Mouse (Mus musculus): ENCODE measurements at regions not wholly inside any gene's neighbourhood (a gene's known extent, or its start where the extent isn't known, plus 50 kb on each side); places are given as distances from the start of the nearest gene placed in this dataset.
"Not testable (repeated sequence)": the region's sequence is repeated elsewhere in the genome, so short reads cannot be mapped to it uniquely, and the experiment has no call there.

DNA sequence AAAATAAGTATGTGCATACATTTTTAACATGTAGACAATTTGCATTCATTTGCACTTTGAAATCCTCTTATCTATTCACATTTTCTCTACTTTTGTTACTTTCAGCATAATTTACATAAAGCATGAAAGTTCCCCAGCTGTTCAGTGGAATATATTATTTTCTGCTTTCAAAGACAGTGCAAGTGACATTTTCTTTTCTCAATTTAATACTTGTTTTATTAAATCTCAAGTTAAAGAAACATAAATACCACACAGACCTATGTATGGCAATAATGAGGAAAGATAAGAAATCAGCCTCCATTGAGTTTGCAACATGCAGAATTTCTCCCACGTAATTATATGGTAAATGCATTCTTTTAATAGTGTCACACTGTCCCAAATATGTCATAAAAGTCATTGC lies 1168.1 kb upstream of the Gje1 start:
- no peaks in the 10 kb centered on the region for H3K4me1 ChIP-seq
- H3K36me3 ChIP-seq (ENCODE audit: poor library complexity, severe bottlenecking): no peaks in the 10 kb centered on the region
- H3K9ac ChIP-seq: no peak overlapping the region
- no peak overlapping the region for H3K4me3 ChIP-seq
- 57% methylated on average over 1 of the region's 1 CpGs for WGBS
- H3K27ac ChIP-seq: no peak overlapping the region
- H3K27me3 ChIP-seq: no peaks in the 10 kb centered on the region
- peak; percentile 77; the same call in 1 of the 2 replicates for ATAC-seq
- no peaks in the 10 kb centered on the region for H3K9me3 ChIP-seq (replicated peaks)
- no peak overlapping the region for H3K4me2 ChIP-seq

DNA sequence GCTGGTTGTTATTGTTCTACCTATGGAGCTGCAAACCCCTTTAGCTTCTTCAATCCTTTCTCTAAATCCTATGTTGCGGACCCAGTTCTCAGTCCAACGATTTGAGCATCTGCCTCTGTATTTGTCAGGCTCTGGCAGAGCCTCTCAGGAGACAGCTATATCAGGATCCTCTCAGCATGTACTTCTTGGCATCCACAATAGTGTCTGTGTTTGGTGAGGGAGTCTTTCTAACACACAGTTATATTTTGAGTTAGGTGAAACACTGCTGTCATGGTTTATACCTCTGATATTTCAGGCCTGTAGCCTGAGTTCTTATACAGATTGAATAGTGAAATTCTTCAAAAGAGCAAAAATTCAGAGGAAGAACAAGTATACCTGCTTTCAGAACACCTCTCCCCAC lies 1150.0 kb upstream of the Gje1 start:
- H3K4me2 ChIP-seq: no peak overlapping the region
- H3K4me3 ChIP-seq: no peak overlapping the region
- no peaks in the 10 kb centered on the region for H3K27me3 ChIP-seq
- no peak for ATAC-seq
- WGBS: 83% methylated on average over 2 of the region's 2 CpGs
- H3K4me1 ChIP-seq: no peaks in the 10 kb centered on the region
- H3K9me3 ChIP-seq (replicated peaks): no peaks in the 10 kb centered on the region
- H3K27ac ChIP-seq: no peak overlapping the region
- H3K9ac ChIP-seq: no peak overlapping the region
- no peaks in the 10 kb centered on the region for H3K36me3 ChIP-seq (ENCODE audit: poor library complexity, severe bottlenecking)

- Histone ChIP-seq H3K27ac (no peak overlapping the region), H3K9me3 (replicated peaks) (no peaks in the 10 kb centered on the region)
- peak; percentile 43; the same call in 1 of the 2 replicates for ATAC-seq
These were observed 1148.9 kb upstream of the Gje1 start for GRCm38 (mm10) chr10:15866931-15867330.

GRCm38 (mm10) chr10:15841381-15841780 lies 1123.4 kb upstream of the Gje1 start:
- Histone ChIP-seq H3K4me1 (no peaks in the 10 kb centered on the region), H3K36me3 (ENCODE audit: poor library complexity, severe bottlenecking) (no peaks in the 10 kb centered on the region), H3K4me2 (no peak overlapping the region), H3K9ac (no peak overlapping the region), H3K9me3 (replicated peaks) (no peaks in the 10 kb centered on the region), H3K4me3 (no peak overlapping the region), H3K27ac (no peak overlapping the region), H3K27me3 (no peaks in the 10 kb centered on the region)
- ATAC-seq: no peak
- WGBS: 78% methylated on average over 3 of the region's 3 CpGs

More at GRCm38 (mm10) chr10:15866931-15867330, 1148.9 kb upstream of the Gje1 start:
- Histone ChIP-seq H3K36me3 (ENCODE audit: poor library complexity, severe bottlenecking) (no peaks in the 10 kb centered on the region), H3K9ac (no peak overlapping the region), H3K4me2 (no peak overlapping the region), H3K4me1 (no peaks in the 10 kb centered on the region), H3K4me3 (no peak overlapping the region), H3K27me3 (no peaks in the 10 kb centered on the region)

DNA sequence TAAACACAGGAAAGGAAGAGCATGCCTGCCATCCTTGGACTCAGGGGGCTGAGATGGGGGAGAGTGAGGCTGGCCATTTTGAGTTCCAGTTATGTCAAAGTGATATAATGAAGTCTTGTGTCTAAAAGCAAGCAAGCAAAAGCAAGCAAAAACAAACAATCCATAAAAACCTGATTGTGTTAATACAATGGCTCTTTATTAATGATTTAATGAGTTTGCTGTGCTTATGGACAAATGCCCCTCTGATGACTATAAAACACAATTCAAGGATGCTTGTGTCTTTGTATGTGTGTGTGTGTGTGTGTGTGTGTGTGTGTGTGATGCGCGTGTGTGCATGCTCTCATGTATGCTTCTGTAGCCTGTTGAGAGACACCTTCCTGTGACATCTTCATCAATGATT lies 1114.3 kb upstream of the Gje1 start:
- Histone ChIP-seq H3K4me3 (no peak overlapping the region), H3K36me3 (ENCODE audit: poor library complexity, severe bottlenecking) (no peaks in the 10 kb centered on the region), H3K27ac (no peak overlapping the region), H3K9ac (no peak overlapping the region), H3K9me3 (replicated peaks) (no peaks in the 10 kb centered on the region), H3K27me3 (no peaks in the 10 kb centered on the region), H3K4me1 (no peaks in the 10 kb centered on the region), H3K4me2 (no peak overlapping the region)
- ATAC-seq: no peak
- 94% methylated on average over 2 of the region's 2 CpGs for WGBS

- Histone ChIP-seq H3K4me1 (no peaks in the 10 kb centered on the region), H3K27ac (no peak overlapping the region), H3K36me3 (ENCODE audit: poor library complexity, severe bottlenecking) (no peaks in the 10 kb centered on the region), H3K4me3 (no peak overlapping the region), H3K27me3 (no peaks in the 10 kb centered on the region), H3K9ac (no peak overlapping the region), H3K4me2 (no peak overlapping the region), H3K9me3 (replicated peaks) (no peaks in the 10 kb centered on the region)
- WGBS: 70% methylated on average over 1 of the region's 1 CpGs
- no peak for ATAC-seq
These were observed 1107.4 kb upstream of the Gje1 start for GRCm38 (mm10) chr10:15825457-15825856.

DNA sequence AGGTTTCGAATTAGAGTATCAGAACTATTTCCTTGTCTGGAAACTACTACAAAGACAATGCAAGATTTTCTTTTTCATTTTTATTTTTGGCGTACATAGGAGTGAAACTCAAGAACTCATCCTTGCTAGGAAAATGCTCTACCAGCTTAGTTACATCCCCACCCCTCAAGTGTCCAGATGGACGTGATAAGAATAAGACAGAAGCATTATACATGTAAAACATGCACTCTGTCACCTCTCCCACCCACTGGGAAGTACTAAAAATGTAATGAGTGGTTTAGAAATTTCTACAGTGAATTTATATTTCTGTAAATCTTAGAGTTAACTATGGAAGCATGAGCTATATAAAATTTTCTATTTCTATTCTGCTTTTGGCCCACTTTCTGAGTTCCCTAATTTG lies 1089.3 kb upstream of the Gje1 start:
- Histone ChIP-seq H3K9ac (no peak overlapping the region), H3K9me3 (replicated peaks) (no peaks in the 10 kb centered on the region), H3K36me3 (ENCODE audit: poor library complexity, severe bottlenecking) (no peaks in the 10 kb centered on the region), H3K4me2 (no peak overlapping the region), H3K4me3 (no peak overlapping the region), H3K27me3 (no peaks in the 10 kb centered on the region), H3K4me1 (no peaks in the 10 kb centered on the region), H3K27ac (no peak overlapping the region)
- no peak for ATAC-seq
- WGBS: 83% methylated on average over 3 of the region's 3 CpGs

DNA sequence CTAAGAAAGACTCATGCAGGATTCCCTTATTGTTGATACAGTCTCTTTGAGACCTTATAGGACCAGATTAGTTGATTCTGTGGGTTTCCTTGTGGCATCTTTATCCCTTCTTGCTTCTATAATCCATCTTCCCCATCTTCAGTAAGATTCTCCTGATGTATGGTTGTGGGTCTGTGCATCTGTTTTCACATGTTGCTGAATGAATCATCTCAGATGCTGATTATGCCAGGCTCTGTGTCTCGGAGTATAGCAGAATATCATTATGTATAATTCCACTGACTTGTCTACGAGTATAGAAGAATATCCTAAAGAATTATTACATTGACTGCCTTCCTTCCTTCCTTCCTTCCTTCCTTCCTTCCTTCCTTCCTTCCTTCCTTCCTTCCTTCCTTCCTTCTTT lies 1087.8 kb upstream of the Gje1 start:
- Histone ChIP-seq H3K4me1 (no peaks in the 10 kb centered on the region), H3K4me3 (no peak overlapping the region), H3K4me2 (no peak overlapping the region), H3K9me3 (replicated peaks) (no peaks in the 10 kb centered on the region), H3K9ac (no peak overlapping the region), H3K27ac (no peak overlapping the region), H3K27me3 (no peaks in the 10 kb centered on the region), H3K36me3 (ENCODE audit: poor library complexity, severe bottlenecking) (no peaks in the 10 kb centered on the region)
- 77% methylated on average over 2 of the region's 2 CpGs for WGBS
- no peak for ATAC-seq

DNA sequence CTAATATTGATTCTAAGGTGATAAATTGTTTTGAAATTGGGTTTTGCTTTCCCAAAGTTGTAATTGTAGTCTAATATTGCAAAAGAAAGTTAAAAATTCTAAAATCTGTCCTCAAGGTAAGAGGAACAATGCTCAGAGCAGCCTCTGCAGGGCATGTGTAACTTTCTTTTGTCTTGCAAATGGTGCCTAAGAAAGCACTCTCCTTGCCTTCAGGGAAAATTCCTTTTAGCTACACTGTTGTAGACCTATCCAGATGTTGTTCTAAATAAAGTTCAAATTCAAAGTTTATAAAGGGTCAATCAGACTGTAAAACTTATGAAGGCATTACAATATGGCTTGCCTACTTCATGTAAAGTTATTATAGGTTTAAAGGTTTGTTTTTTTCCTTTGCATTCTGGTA lies 1075.2 kb upstream of the Gje1 start:
- H3K27ac ChIP-seq; H3K4me2 ChIP-seq; H3K4me3 ChIP-seq; ATAC-seq; H3K9ac ChIP-seq; H3K4me1 ChIP-seq; H3K27me3 ChIP-seq; H3K9me3 ChIP-seq (replicated peaks); H3K36me3 ChIP-seq (ENCODE audit: poor library complexity, severe bottlenecking): not testable (repeated sequence)

DNA sequence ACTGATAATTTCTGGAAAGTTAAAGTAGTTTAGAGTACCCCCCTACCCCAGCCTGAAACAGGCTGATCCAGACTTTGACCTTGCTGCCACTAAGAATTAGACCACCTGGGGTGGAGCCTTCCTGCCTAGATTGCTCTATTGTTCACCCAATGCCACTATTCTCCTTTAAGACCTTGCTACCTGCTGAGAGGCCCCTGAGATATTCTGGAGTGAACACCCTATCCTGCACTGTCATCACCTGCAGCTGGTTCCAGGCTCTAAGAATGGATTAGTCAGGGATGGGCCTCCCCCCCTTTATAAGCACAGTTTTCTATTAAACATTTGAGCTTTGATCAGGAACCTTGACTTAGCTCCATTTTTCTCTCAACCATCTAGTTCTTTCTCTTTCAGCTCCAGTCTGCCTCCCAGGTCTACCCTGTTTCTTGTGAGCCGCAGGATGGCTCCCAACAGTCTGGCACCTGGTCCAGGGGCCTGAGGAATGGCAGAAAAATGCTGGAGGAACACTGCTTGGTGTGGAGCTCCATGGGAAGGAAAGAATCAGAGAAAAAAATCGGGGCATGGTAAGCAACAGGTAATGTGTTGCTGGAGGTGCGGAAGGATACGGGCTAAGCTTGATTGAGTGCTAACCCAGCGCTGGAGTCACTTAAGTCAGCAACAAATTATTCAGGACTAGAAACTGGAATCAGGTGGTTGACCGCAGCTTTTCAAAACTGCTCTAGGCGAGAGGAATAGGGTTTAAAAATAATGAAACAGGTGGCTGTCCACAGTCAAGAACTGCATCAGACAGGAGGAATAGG lies 1073.7 kb upstream of the Gje1 start:
- H3K9me3 ChIP-seq (replicated peaks): no peaks in the 10 kb centered on the region
- no peak overlapping the region for H3K27ac ChIP-seq
- WGBS: 36% methylated on average over 7 of the region's 7 CpGs
- no peaks in the 10 kb centered on the region for H3K4me1 ChIP-seq
- H3K4me3 ChIP-seq: no peak overlapping the region
- H3K36me3 ChIP-seq (ENCODE audit: poor library complexity, severe bottlenecking): no peaks in the 10 kb centered on the region
- no peak for ATAC-seq
- H3K27me3 ChIP-seq: no peaks in the 10 kb centered on the region
- H3K4me2 ChIP-seq: no peak overlapping the region
- no peak overlapping the region for H3K9ac ChIP-seq

DNA sequence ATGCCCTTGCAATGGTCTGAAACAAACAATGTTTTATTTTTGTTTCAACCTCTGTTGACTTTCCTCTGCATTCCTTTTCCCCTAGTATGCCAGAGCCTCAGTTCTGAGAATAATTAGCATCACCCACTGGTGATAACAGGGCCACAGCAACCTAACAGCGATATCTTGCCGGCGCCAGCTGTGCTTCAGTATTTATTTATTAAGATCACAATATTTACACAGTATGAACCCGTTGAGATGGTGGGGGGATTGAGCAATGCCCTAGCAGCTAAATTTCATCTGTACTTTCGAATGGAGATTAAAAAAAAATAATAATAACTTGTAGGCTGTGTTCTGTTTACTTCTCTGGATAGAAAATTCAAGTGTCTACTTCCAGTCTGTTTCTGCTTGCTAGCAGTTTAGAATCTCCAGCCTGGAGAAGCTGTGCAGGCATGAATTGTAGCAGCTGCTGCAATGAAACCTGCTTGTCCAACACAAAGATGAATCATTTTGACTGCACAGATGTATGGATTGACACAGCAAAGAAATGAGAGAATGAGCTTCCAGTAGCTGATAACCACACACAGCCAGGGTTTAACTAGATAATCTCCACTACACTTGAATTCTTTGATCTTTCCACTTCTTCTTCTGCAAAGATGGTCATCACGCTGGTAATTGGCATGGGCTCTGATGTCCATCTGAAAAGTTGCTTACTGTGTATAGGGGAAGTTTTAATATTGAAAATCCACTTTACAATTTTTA lies 1042.1 kb upstream of the Gje1 start:
- ATAC-seq: 0 out of 2 replicates have a peak, but pooled peaks have one; percentile 27
- no peak overlapping the region for H3K27ac ChIP-seq
- 62% methylated on average over 6 of the region's 6 CpGs for WGBS
- no peak overlapping the region for H3K4me3 ChIP-seq
- H3K4me1 ChIP-seq: peaks cover 4% of the 10 kb centered on the region; the same call in 1 of the 2 replicates
- no peak overlapping the region for H3K9ac ChIP-seq
- no peaks in the 10 kb centered on the region for H3K9me3 ChIP-seq (replicated peaks)
- no peak overlapping the region for H3K4me2 ChIP-seq
- no peaks in the 10 kb centered on the region for H3K27me3 ChIP-seq
- no peaks in the 10 kb centered on the region for H3K36me3 ChIP-seq (ENCODE audit: poor library complexity, severe bottlenecking)

- H3K4me2 ChIP-seq: no peak overlapping the region
- WGBS: 46% methylated on average over 3 of the region's 3 CpGs
- 0 out of 2 replicates have a peak, but pooled peaks have one; percentile 24 for ATAC-seq
These were observed 1041.6 kb upstream of the Gje1 start for GRCm38 (mm10) chr10:15759576-15759975.

More at GRCm38 (mm10) chr10:15759576-15759975, 1041.6 kb upstream of the Gje1 start:
- Histone ChIP-seq H3K4me1 (peaks cover 4% of the 10 kb centered on the region; the same call in 1 of the 2 replicates), H3K27me3 (no peaks in the 10 kb centered on the region), H3K4me3 (no peak overlapping the region), H3K9me3 (replicated peaks) (no peaks in the 10 kb centered on the region), H3K36me3 (ENCODE audit: poor library complexity, severe bottlenecking) (no peaks in the 10 kb centered on the region), H3K27ac (no peak overlapping the region), H3K9ac (no peak overlapping the region)

Measured in forebrain, embryonic 13.5 days (tissue).